Mouse (Mus musculus): ENCODE data around the gene Slc38a7. TPM values are rescaled to one million over a fixed set of nuclear protein-coding genes. Genes with fewer than 3 reads are reported as not detected.
"Not testable (repeated sequence)": the region's sequence is repeated elsewhere in the genome, so short reads cannot be mapped to it uniquely, and the experiment has no call there.

Slc38a7 gene
- polyA plus RNA-seq, 1 experiment = 14.9 TPM

- 100% methylated on average over 1 of the region's 1 CpGs for WGBS
- Histone ChIP-seq H3K27ac (ENCODE audit: insufficient read depth, low read length) (no peak overlapping the region), H3K4me3 (ENCODE audit: extremely low read depth, insufficient read depth, insufficient read length) (no peak overlapping the region), H3K27me3 (ENCODE audit: control insufficient read depth, insufficient read depth, low read length) (no peaks in the 10 kb centered on the region), H3K36me3 (ENCODE audit: control insufficient read depth, insufficient read depth, low read length) (peaks cover 2% of the 10 kb centered on the region; the same call in 1 of the 2 replicates), H3K4me1 (ENCODE audit: control insufficient read depth, insufficient read depth, insufficient read length) (peaks cover 20% of the 10 kb centered on the region)
- TF ChIP-seq POLR2A (IDR thresholded peaks at IDR 0.05; ENCODE audit: low read depth, low read length) (no peak), CTCF (IDR thresholded peaks at IDR 0.05; ENCODE audit: extremely low read depth, insufficient read depth, insufficient read length, insufficient replicate concordance) (no peak)
- DNase-seq (ENCODE audit: low read depth in 1 of 2, low spot score in 2 of 2) = no peak
These were observed 51.8 kb downstream of the Slc38a7 start for GRCm38 (mm10) chr8:95801476-95802064.

DNA sequence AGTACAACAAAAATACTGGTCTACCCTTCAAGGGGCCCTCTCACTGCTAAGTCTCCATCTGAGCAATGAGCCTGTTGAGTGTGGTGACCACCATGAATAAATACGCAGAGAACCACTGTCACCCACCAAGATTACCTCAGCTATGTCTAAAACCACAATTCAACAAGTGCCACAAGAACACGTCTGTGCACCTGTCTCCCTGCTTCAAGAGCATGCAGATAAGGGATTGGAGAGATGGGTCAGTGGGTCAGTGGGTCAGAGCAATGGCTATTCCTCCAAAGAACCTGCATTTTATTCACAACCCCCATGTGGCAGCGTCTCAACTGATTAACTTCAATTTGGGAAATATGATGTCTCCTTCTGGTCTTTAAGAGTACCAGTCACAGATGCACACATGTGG, 53.0 kb downstream of the Slc38a7 start:
- Histone ChIP-seq H3K4me1 (ENCODE audit: control insufficient read depth, insufficient read depth, insufficient read length) (peaks cover 15% of the 10 kb centered on the region), H3K27ac (ENCODE audit: insufficient read depth, low read length) (no peak overlapping the region), H3K4me3 (ENCODE audit: extremely low read depth, insufficient read depth, insufficient read length) (no peak overlapping the region), H3K36me3 (ENCODE audit: control insufficient read depth, insufficient read depth, low read length) (peaks cover 2% of the 10 kb centered on the region; the same call in 1 of the 2 replicates), H3K27me3 (ENCODE audit: control insufficient read depth, insufficient read depth, low read length) (no peaks in the 10 kb centered on the region)
- no peak for DNase-seq (ENCODE audit: low read depth in 1 of 2, low spot score in 2 of 2)
- no peak for TF ChIP-seq POLR2A (IDR thresholded peaks at IDR 0.05; ENCODE audit: low read depth, low read length)
- TF ChIP-seq CTCF (IDR thresholded peaks at IDR 0.05; ENCODE audit: extremely low read depth, insufficient read depth, insufficient read length, insufficient replicate concordance) = no peak
- 76% methylated on average over 3 of the region's 3 CpGs for WGBS

DNA sequence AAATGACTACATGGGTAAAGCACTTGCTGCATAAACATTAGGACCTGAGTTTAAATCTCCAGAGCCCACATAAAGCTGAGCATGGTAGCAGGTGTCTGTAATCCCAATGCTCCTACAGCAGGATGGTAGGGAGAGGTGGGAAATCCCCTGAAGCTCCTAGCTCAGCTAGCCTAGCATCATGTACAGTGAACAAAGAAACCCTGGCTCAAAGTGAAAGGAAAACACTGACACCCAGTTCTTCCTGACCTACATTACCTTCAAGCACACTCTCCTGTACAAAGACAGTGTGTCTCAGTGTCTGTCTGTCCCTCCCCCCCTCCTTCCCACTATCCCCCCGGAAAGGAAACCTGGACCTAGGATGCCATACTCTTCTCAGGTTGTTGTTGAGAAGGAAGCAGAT, 53.4 kb downstream of the Slc38a7 start:
- WGBS = 50% methylated on average over 1 of the region's 1 CpGs
- H3K4me1 ChIP-seq (ENCODE audit: control insufficient read depth, insufficient read depth, insufficient read length) = peaks cover 14% of the 10 kb centered on the region
- peaks cover 2% of the 10 kb centered on the region; the same call in 1 of the 2 replicates for H3K36me3 ChIP-seq (ENCODE audit: control insufficient read depth, insufficient read depth, low read length)

GRCm38 (mm10) chr8:95799117-95799516, 54.2 kb downstream of the Slc38a7 start:
- peaks cover 2% of the 10 kb centered on the region; the same call in 1 of the 2 replicates for H3K36me3 ChIP-seq (ENCODE audit: control insufficient read depth, insufficient read depth, low read length)
- H3K4me1 ChIP-seq (ENCODE audit: control insufficient read depth, insufficient read depth, insufficient read length) = peaks cover 12% of the 10 kb centered on the region
- no peak for TF ChIP-seq POLR2A (IDR thresholded peaks at IDR 0.05; ENCODE audit: low read depth, low read length)
- TF ChIP-seq CTCF (IDR thresholded peaks at IDR 0.05; ENCODE audit: extremely low read depth, insufficient read depth, insufficient read length, insufficient replicate concordance) = no peak
- no peaks in the 10 kb centered on the region for H3K27me3 ChIP-seq (ENCODE audit: control insufficient read depth, insufficient read depth, low read length)
- no peak overlapping the region for H3K27ac ChIP-seq (ENCODE audit: insufficient read depth, low read length)
- WGBS = 96% methylated on average over 6 of the region's 6 CpGs
- no peak overlapping the region for H3K4me3 ChIP-seq (ENCODE audit: extremely low read depth, insufficient read depth, insufficient read length)
- no peak for DNase-seq (ENCODE audit: low read depth in 1 of 2, low spot score in 2 of 2)

More for the DNA sequence above, 53.4 kb downstream of the Slc38a7 start:
- DNase-seq (ENCODE audit: low read depth in 1 of 2, low spot score in 2 of 2) = no peak
- no peak for TF ChIP-seq POLR2A (IDR thresholded peaks at IDR 0.05; ENCODE audit: low read depth, low read length)
- no peak for TF ChIP-seq CTCF (IDR thresholded peaks at IDR 0.05; ENCODE audit: extremely low read depth, insufficient read depth, insufficient read length, insufficient replicate concordance)
- Histone ChIP-seq H3K27me3 (ENCODE audit: control insufficient read depth, insufficient read depth, low read length) (no peaks in the 10 kb centered on the region), H3K4me3 (ENCODE audit: extremely low read depth, insufficient read depth, insufficient read length) (no peak overlapping the region), H3K27ac (ENCODE audit: insufficient read depth, low read length) (no peak overlapping the region)

GRCm38 (mm10) chr8:95795333-95796061, 57.8 kb downstream of the Slc38a7 start:
- not testable (repeated sequence) for H3K36me3 ChIP-seq (ENCODE audit: control insufficient read depth, insufficient read depth, low read length); DNase-seq (ENCODE audit: low read depth in 1 of 2, low spot score in 2 of 2); H3K27me3 ChIP-seq (ENCODE audit: control insufficient read depth, insufficient read depth, low read length); H3K4me3 ChIP-seq (ENCODE audit: extremely low read depth, insufficient read depth, insufficient read length); H3K27ac ChIP-seq (ENCODE audit: insufficient read depth, low read length); H3K4me1 ChIP-seq (ENCODE audit: control insufficient read depth, insufficient read depth, insufficient read length)
- WGBS = 95% methylated on average over 5 of the region's 5 CpGs

Other genes starting within 250 kb of the Slc38a7 start
- gene Gins3, start 220.1 kb downstream of the Slc38a7 start, polyA plus RNA-seq (2012; rRNA removed) = 1.8 and 2.1 TPM in 2 replicates
- 1.2 and 2.0 TPM in 2 replicates for gene Ndrg4, start 176.6 kb downstream of the Slc38a7 start, polyA plus RNA-seq (2012; rRNA removed)
- 7.2 and 10.2 TPM in 2 replicates for gene Setd6, start 137.7 kb downstream of the Slc38a7 start, polyA plus RNA-seq (2012; rRNA removed)
- 68.2 and 74.1 TPM in 2 replicates for gene Cnot1, start 46.1 kb downstream of the Slc38a7 start, polyA plus RNA-seq (2012; rRNA removed)
- 21.6 and 24.9 TPM in 2 replicates for gene Sap18b, start 28.2 kb downstream of the Slc38a7 start, polyA plus RNA-seq (2012; rRNA removed)
- gene Got2, start 35.0 kb upstream of the Slc38a7 start, polyA plus RNA-seq (2012; rRNA removed) = 38.4 and 45.5 TPM in 2 replicates